Mouse (Mus musculus): ENCODE data around the gene Slc24a1.

Slc24a1 gene

DNA sequence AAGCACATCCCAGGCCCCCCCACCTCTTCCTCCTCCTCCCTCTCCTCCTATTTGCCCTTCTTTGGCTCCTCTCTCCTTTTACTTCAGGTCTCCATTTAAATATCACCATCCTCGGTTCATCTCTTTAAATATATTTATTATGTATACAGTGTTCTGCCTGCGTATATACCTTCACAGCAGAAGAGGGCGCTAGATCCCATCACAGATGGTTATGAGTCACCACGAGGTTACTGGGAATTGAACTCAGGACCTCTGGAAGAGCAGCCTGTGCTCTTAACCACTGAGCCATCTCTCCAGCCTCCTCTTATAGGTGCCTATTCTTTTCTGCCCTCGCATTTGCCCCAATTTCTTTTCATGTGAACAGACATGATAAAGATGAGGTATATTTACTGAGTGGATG lies 13.9 kb downstream of the Slc24a1 start:
- peak; percentile 18 for DNase-seq (ENCODE audit: low read depth, low spot score)

DNA sequence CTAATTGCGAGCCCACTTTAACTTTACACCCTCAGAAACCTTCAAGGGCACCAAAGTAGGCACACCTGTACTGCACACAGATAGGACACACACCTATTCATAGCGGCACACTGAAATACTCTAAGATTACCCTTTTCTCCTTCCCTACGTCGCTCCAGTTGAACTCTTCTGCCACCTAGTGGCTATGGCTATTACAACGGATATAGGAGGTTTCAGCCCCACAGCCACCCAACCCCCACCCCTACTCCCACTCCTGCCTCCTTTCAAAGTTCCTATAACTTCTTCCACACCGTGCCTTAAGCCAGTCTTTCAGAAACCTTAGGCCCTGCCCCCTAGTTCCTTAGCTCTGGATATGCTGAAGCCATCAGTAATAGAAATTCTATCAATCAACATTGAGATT lies 14.9 kb downstream of the Slc24a1 start:
- DNase-seq (ENCODE audit: low read depth, low spot score), result peak; percentile 78

DNA sequence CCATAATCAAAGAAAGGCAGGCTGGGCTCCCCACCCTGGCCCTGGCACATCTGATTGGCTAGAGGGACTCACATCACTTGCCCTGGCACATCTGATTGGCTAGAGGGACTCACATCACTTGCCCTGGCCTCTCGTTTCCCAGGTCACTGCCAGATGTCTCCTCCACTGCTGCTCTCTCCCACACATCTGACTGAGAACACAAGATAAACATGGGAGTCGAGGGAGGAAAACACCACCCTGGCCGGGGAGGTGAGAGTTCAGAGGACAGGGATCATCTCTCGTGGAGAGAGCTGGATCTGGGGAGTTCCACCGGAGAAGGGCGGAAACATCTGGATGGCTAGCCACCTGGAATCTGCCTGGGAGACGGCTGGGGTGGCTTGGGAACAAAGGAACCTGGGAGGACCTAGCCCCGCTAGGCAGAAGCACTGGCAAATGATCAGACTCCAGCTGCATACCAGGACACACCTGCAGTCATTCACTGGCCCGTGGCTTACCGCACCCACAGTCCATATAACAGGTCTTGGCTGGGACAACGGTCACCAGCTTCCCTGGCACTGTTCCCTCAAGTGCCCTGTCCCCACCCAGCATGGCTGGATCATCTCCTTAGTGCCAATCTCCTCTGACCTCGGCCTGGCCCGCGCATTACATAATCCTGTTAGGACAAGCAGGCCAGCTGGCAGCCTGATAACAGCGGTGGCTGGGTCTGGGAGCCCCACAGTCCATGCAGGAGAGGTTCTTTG lies 17.2 kb downstream of the Slc24a1 start:
- DNase-seq (ENCODE audit: low read depth, low spot score), result no peak

DNA sequence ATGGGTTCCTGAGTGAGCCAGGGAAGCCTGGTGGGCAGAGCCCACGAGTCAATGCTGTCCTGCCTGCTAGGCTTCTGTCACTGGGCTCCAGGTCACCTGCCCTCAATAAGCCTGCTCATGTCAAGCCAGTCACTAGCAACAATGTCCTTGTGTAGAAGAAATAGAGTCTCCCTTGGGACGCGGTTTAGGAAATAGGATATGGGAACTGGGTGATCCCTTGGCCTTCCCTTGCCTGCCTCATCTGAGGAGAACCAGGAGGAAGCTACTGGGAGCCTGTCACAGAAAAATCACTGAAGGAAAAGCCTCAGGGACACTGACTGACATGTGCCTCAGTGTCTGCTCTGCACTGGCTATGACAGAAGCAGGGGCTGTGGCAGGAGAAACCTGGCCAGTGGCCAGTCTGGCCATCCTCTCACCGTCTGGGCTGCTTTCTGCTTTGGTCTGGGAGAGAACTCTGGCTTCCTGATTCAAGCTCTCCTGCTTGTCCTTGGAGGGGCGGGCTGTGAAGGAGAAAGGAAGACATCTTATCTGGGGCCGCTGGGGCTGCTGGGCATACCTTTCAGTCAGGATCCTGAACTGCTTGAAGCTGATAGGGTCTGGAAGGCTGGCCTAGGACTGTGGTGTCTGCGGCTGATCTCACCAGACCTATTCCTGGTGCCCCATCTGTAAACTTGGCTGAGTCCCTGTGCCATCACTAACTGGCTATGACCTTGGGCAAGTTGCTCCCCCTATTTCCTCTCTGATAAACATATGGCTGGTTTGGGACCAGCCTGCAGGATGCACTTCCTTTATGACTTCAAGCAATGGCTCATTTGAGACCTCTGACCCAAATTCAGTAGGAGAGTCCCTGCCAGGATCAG lies 19.4 kb downstream of the Slc24a1 start:
- no peak for DNase-seq (ENCODE audit: low read depth, low spot score)

DNA sequence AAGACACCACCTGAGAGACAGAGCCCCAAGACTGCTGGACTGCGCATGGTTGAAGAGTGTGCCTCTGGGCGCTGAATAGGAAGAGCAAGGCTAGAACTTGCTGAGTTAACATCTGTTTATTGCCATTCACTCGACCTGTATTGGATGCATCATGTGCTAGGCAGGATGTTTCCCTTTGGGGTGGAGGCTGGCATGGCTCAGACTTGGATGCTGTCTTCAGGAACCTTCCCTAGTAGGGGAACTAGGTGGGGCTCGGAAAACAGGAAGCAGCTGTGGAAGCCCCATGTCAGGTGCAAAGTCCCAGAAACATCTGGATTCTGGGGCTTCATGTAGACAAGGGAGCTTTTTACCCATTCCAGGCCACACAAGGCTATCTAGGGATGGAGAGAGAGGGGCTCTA lies 21.2 kb downstream of the Slc24a1 start:
- DNase-seq (ENCODE audit: low read depth, low spot score), result no peak

DNA sequence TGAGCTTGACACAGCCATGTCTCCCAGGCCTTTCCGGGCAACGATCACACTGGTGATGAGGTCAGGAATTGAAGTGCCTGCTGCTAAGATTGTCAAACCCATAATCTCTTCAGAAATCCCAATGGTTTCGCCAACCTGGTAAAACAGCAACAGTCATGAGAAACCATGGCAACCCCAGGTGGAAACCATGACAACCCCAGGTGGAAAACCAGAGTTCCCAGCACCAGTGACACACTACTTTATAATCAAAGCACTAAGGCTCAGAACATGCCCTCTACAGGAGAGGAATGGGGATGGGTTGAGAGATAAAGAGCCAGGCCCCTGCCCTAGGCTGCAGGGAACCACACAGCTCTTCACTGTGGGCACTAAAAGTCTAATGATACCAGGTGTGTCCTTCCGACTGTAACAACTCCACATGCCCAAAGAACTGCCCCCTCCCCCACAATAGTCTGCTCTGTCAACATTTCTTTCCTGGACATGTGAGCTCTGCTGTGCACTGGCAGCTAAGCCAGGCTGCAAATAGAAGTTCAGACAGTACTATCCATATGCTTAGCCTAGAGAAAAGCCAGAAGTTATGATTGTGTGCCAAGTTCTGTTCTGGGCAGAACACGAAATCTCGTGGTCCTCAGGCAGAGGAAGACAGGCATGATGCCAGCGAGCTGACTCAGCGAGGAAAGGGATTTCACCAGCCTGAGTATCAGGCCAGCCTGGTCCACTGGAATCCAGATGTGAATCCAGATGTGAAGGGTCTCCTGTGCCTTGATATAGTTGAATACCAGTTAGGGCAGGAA lies 25.0 kb downstream of the Slc24a1 start:
- peak; percentile 99 for DNase-seq (ENCODE audit: low read depth, low spot score)

DNA sequence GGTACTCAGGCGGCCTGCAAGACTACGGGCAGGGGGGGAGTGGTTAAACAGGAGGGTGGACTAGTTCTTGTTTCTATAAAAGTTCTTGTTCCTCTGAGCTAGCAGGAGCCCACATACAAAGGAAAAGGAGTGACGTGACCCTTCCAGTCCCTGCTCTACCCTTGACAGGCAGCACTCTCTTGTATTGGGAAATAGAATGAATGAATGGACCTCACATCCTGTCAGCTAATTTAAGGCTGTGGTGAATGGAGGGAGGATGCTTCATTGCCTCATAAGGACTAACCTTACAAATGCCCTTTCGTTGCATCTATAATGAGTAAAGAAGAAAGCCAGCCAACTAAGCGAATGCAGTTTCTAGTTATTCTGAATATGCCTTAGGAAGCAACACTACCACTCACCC lies 25.6 kb downstream of the Slc24a1 start:
- DNase-seq (ENCODE audit: low read depth, low spot score), result peak; percentile 47

DNA sequence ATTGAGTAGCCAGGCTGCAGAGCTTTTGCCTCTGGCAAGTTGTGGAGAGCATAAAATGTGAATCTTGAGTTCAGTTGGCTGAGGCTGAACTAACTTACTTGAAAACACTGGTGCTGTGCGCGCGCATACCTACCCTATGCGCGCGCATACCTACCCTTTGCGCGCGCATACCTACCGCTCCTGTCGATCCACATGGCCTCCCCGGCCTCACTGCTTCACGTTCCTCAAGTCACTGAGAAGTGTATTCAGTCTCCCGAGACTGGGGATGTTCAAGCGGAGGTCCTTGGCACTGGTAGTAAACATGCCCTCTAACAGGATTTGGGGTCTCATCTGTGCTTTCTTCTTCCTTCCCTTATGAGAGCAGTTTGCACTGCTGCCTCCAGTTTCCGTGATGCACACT lies 32.8 kb downstream of the Slc24a1 start:
- no peak for DNase-seq (ENCODE audit: low read depth, low spot score)

DNA sequence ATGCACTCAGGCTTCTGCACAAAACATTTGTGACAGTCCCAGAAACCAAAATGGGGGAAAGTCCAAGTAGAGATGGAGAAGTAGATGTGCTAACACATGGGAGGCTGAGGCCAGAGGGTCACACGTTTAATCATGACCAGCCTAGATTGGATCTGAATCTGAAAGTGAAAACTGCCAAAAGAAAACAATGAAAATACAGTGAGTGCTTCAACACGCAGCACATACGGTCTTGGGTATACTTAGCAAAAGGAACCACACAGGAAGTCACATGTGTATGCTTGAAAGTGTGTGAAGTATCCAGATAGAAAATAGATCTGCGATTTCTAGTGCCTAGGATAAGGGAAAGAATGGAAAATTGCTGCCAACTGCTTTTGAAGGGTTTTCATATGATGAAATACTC lies 36.8 kb downstream of the Slc24a1 start:
- no peak for DNase-seq (ENCODE audit: low read depth, low spot score)

DNA sequence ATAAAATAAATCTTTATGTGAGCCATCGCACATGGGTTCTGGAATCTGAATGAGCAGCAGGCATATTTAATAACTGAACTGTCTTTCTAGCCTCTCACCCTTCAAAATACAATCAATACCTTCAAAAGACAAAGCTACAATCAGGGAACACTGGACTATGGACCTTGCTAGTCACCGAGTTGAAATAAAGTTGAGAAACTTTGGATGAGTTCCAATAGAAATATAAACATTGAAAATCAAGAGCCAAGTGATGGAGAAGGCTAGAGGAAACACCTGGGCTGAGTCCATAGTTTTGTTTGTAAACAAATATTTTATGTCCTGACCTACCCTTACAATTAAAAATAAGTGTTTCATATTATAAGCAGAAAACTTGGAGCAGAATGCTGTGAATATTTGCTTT lies 37.4 kb downstream of the Slc24a1 start:
- DNase-seq (ENCODE audit: low read depth, low spot score), result no peak

DNA sequence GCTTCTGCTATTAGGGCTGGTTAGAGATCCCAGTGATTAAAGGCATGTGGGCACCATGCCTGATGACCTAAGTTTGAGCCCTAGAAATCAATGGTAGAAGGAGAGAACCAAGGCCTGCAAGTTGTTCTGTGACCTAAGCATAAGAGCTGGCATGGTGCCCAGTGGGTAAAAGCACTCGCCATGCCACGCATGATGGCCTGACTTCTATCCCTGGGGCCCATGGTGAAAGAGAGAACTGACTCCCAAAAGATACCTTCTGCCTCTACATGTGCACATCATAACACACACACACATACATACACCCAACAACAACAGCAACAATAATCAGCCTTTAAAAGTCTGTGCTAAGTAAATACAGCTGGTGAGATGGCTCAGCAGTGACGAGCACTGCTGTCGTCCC lies 38.0 kb downstream of the Slc24a1 start:
- DNase-seq (ENCODE audit: low read depth, low spot score), result no peak

DNA sequence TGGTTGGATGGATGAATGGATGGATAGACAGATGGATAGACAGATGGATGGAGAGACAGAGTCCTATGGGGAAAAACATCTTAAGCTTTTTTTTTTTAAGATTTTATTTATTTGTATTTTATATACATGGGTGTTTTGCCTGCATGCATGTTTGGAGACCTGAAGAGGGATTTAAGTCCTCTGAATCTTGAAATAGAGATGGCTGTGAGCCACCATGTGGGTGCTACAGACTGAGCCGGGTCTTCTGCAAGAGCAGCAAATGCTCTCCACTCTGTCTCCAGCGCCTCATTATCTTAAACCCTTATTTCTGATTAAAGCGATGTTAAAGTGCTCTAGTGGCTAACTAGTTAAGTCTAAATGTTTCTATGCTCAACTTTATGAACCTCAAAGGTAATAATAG lies 44.0 kb downstream of the Slc24a1 start:
- DNase-seq (ENCODE audit: low read depth, low spot score), result no peak

DNA sequence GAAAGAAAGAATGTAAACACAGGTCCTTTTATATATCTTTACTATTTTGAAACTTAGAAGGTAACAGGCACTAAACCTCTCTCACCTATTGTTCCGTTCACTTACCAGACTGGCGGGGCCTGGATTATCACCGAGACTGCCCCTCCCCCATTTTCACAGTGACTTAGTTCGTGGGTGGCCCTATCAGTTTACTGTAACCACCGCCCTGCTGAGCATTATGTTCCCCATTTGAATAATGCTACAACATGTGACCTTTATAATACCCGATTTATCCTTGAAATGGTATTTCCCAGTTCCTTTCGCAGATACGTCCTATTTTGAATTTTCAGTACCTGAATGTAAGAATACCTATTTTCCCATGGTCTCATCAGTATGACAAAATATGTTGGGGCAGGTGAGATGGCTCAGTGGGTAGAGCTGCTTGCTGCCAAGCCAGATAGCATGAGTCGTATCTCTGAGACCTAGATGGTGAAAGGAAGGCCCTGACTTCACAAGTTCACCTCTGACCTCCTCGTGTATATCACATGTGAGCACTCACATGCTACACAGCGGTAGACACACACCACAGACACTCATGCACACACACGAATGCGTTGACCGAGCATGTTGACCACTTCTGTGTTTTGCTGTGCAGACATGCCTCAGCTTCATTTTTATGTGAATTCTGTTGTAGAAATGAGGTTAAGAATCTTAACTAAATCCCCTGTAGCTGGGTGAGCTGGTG lies 46.3 kb downstream of the Slc24a1 start:
- no peak for DNase-seq (ENCODE audit: low read depth, low spot score)

DNA sequence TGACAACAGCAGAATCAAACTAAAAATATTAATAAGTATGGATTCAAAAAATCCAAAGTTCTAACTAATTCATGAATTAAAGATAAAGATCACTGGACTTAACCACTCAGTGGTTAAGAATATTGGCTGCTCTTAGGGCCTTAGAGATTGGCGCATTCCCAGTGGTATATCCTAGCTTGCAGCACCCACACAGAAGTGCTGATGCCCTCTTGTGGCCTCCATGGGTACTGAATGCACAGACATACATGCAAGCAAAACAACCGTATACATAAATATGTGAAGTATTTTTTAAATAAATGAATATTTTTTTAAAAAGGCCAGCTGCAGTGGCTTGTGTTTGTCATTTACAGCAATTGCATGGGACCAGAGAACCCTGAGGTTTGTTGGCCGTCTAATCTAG lies 48.0 kb downstream of the Slc24a1 start:
- peak; percentile 91 for DNase-seq (ENCODE audit: low read depth, low spot score)

DNA sequence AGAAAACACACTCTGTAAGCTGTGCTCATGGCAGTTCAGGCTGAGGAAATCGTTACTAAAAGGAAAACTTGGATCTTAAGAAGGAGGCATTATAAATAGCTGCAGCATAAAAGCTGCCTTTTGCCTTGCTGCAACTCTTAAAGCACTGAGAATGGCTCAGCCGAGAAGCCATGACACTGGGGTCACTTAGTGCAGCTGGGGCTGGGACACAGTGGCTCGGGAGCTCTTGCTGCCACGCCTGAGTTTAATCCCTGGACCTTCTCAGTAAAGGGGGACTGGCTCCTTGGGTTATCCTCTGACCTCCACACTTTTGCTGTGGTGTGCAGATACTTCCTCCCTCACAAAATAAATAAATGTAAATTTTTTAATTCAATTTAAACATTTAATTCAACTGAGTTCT lies 48.5 kb downstream of the Slc24a1 start:
- no peak for DNase-seq (ENCODE audit: low read depth, low spot score)

DNA sequence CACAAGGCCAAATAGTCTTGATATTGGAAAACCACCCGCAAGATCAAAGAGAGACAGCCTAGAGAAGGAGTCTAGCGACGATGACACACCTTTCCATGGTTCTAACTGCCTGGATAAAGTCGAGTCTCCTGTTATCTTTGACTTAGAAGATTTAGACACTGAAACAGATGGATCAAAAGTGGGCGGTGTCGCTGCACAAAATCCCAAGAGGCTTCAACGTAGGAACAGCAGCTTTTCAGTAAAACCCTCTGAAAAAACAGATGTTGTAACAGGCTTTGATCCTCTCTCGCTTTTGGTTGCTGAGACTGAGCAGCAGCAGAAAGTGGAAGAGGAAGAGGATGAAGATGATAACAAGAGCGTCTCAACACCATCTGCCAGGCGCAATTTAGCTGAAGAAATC lies 54.8 kb downstream of the Slc24a1 start:
- no peak for DNase-seq (ENCODE audit: low read depth, low spot score)

DNA sequence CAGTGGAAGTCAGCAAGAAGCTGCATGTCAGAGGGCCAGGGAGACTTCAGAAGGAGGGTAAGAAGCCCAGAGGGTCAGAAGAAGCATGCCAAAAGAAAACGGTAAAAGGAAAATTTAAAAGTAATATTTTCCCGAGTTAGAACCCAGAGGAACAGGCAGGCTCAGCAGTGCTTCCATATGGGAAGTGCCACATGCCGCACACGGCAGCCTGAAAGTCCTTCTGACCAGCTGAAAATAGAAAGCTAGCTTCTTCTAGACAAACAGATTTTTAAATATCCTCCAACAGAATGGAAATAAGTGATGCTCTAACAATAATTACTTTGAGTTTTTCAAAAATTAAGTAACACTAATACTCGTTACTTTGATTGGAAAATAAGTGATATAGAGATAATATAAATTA lies 65.4 kb downstream of the Slc24a1 start:
- no peak for DNase-seq (ENCODE audit: low read depth, low spot score)

Data from 3T3-L1 (cell line).